Mouse (Mus musculus) urinary bladder, postnatal 14 days (tissue): ENCODE results near the gene Soat1.

Experiments
- DNase-seq: peaks from one replicate; pipeline ENCODE4 v3.0.0; 2021; ENCODE audit warnings: low spot score

Gene Soat1

GRCm38 (mm10) chr1:156463981-156464853 is 9.9 kb downstream of the Soat1 start:
- peak; percentile 56 for DNase-seq

GRCm38 (mm10) chr1:156462273-156462991 is 11.7 kb downstream of the Soat1 start:
- no peak for DNase-seq

GRCm38 (mm10) chr1:156461036-156461435 is 13.1 kb downstream of the Soat1 start:
- no peak for DNase-seq

GRCm38 (mm10) chr1:156460216-156460615 is 13.9 kb downstream of the Soat1 start:
- DNase-seq: no peak

- DNase-seq: no peak
Measured at GRCm38 (mm10) chr1:156459690-156460089, 14.4 kb downstream of the Soat1 start.

GRCm38 (mm10) chr1:156458391-156459060 is 15.6 kb downstream of the Soat1 start:
- no peak for DNase-seq

- DNase-seq: no peak
Measured at GRCm38 (mm10) chr1:156455005-156455758, 18.9 kb downstream of the Soat1 start.

- DNase-seq: no peak
Measured at GRCm38 (mm10) chr1:156454384-156454783, 19.7 kb downstream of the Soat1 start.

GRCm38 (mm10) chr1:156453876-156454275 is 20.3 kb downstream of the Soat1 start:
- no peak for DNase-seq

GRCm38 (mm10) chr1:156450478-156450877 is 23.7 kb downstream of the Soat1 start:
- no peak for DNase-seq

- no peak for DNase-seq
Measured at GRCm38 (mm10) chr1:156449691-156450090, 24.4 kb downstream of the Soat1 start.

- no peak for DNase-seq
Measured at GRCm38 (mm10) chr1:156449089-156449488, 25.0 kb downstream of the Soat1 start.

- no peak for DNase-seq
Measured at GRCm38 (mm10) chr1:156445049-156445448, 29.1 kb downstream of the Soat1 start.

- DNase-seq: no peak
Measured at GRCm38 (mm10) chr1:156442776-156443175, 31.4 kb downstream of the Soat1 start.

- no peak for DNase-seq
Measured at GRCm38 (mm10) chr1:156442266-156442665, 31.9 kb downstream of the Soat1 start.

GRCm38 (mm10) chr1:156437726-156438125 is 36.4 kb downstream of the Soat1 start:
- no peak for DNase-seq

GRCm38 (mm10) chr1:156437016-156437708 is 37.0 kb downstream of the Soat1 start:
- DNase-seq: no peak

GRCm38 (mm10) chr1:156433497-156433896 is 40.6 kb downstream of the Soat1 start:
- no peak for DNase-seq

GRCm38 (mm10) chr1:156432498-156432897 is 41.6 kb downstream of the Soat1 start:
- no peak for DNase-seq

GRCm38 (mm10) chr1:156428434-156428833 is 45.7 kb downstream of the Soat1 start:
- no peak for DNase-seq

GRCm38 (mm10) chr1:156425746-156426145 is 48.4 kb downstream of the Soat1 start:
- no peak for DNase-seq
